Mouse (Mus musculus) adrenal gland, postnatal 4 days (tissue): Measurements from ENCODE around the gene Vmn2r6. TPM values are rescaled to one million over a fixed set of nuclear protein-coding genes. Genes with fewer than 3 reads are reported as not detected.
"Not testable (repeated sequence)": the region's sequence is repeated elsewhere in the genome, so short reads cannot be mapped to it uniquely, and the experiment has no call there.

Experiments
- DNase-seq, 2 experiments: peaks; one replicate each; pipeline ENCODE4 v3.0.0; 2021 to 2022; ENCODE audit warnings: low spot score in 2 of 2, mixed read lengths in 2 of 2
- long read RNA-seq, 2 experiments: library from polyadenylated mRNA; stranded (forward); transcript quantifications; one replicate each; pipeline ENCODE4 v2.0.0; 2021
- total RNA-seq, 2 experiments: library from RNA; stranded (reverse); gene quantifications; 2 replicates each; pipeline ENCODE4 v1.2.3; 2021

Gene Vmn2r6
- total RNA-seq = not detected
- long read RNA-seq, experiment 1 = 0 reads
- long read RNA-seq, experiment 2 = 0 reads

DNA sequence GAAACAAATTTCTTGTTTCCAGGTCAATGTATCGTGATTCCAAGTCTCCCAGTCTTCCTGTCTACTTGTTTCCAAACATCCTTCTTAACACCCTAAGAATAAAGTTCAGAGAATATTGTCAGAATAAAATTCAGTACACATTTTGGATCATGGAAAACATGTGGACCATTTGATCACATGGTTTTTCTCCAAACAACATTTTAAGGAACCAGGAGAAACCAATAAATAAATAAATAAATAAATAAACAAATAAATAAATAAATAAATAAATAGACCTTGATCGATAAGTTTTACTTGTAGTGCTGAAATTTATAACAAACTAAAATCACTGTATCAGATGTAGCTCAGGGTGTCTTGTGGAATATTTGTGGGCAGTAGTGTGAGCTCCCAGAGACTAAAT lies at the start of gene Vmn2r6:
Vmn2r6 (minus strand) TSS at position 101 of the 400 bp plus-strand sequence.
- DNase-seq = not testable (repeated sequence)

DNA sequence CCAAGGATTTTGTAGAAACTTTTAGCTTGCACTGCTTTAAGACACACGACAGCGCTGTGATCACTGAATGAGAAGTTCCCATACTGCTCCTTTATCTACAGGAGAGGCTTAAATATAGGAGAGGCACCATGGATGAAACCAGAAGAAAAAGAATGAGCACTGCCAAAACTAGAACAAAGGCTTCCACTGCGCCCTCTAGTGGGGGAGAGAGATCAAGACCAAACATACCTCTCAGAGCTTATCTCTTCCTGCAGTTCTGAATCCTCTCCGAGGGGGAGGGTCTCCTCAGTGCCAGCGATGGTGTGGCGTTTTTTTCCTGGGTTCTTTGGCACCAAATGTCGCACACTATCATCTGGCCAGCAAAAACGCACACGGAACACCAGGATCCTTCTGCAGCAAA lies 22.0 kb upstream of the Vmn2r6 start:
- DNase-seq = no peak

DNA sequence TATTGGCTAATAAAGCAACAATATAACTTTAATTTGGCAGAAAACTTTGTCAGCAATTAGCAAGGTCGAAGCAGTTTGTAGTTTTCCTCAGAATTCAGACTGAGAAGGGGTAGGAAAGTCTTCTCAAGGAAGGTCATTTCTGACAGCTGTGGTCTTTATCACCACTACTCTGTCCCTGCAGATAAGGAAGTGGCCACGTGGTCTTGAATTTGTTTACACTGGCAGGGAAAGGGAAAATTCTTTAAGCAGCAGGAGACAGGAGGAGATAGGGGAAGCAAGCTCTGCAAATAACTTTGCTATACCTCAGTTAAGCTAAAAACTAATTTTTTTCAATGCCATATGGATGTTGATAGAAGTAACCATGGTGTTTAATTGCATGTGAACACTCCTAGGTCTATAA lies 3.2 kb upstream of the Vmn2r6 start:
- DNase-seq = not testable (repeated sequence)

DNA sequence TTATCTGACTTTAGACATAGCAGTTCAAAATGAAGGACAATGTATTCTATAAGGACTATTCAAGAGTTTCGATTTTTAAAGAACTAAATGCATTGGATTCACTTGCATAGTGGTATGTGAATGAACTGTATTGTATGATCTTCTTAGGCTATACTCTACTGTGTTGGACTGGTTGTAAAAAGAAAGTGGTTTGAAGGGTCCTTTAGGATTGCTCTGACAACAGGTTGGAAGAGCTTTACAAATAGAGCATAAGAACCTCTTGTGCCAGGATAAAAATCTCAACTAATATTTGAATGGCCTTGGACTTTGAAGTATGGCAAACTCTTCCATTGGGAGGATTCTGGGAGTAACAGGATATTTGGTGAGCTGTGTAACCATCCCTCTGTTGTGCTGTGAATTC lies 42.0 kb downstream of the Vmn2r6 start:
- DNase-seq = not testable (repeated sequence)

DNA sequence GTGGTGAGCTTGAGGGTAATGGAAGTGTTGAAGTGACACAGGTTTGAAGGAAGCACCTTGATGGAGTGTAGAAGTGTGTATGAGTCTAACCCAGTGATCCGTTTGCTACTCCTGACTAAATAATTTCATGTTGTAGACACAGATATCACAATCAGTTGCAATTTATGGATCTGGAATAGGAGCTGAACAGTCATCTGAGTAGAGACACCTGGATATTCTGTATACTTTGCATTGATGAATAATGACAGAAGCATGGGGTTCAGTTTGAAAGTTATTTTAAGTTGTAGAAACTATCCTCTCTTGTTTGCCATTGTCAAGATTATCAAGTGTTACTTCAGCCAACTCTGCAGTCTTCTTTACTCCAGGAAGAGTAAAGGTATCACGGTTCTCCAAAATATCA lies 55.9 kb downstream of the Vmn2r6 start, which contains the start of gene Vmn2r5:
Vmn2r5 (minus strand) TSS at position 101 of the 400 bp plus-strand sequence.
- DNase-seq = not testable (repeated sequence)

Other genes starting within 250 kb of the Vmn2r6 start
- not detected for gene Vmn2r4, start 150.5 kb downstream of the Vmn2r6 start, total RNA-seq
- not detected for gene Vmn2r5, start 56.0 kb downstream of the Vmn2r6 start, total RNA-seq